Mouse (Mus musculus): ENCODE results near the gene Scfd1.
A peak's percentile ranks its signal among the peaks of the same experiment; 100 is the strongest.

The Scfd1 gene

GRCm38 (mm10) chr12:51377003-51377887 lies at the start of gene Scfd1:
Scfd1 (plus strand) TSS chr12:51377510.
- DNase-seq = peak; percentile 91 to 92

GRCm38 (mm10) chr12:51337014-51337413 lies 40.3 kb upstream of the Scfd1 start:
- DNase-seq = no peak

GRCm38 (mm10) chr12:51346121-51346520 lies 31.2 kb upstream of the Scfd1 start:
- peak; percentile 14 to 27 for DNase-seq

GRCm38 (mm10) chr12:51347988-51348697 lies 29.2 kb upstream of the Scfd1 start, which contains the start of gene G2e3:
G2e3 (plus strand) TSS chr12:51348061.
- peak; percentile 82 to 83 for DNase-seq

- no peak for DNase-seq
Observed at GRCm38 (mm10) chr12:51348698-51348998, 28.7 kb upstream of the Scfd1 start.

GRCm38 (mm10) chr12:51355296-51355695 lies 22.0 kb upstream of the Scfd1 start:
- no peak for DNase-seq

- DNase-seq = no peak
Observed at GRCm38 (mm10) chr12:51361294-51361693, 16.0 kb upstream of the Scfd1 start.

GRCm38 (mm10) chr12:51362898-51363297 lies 14.4 kb upstream of the Scfd1 start:
- no peak for DNase-seq

GRCm38 (mm10) chr12:51368504-51368903 lies 8.8 kb upstream of the Scfd1 start:
- DNase-seq = no peak

GRCm38 (mm10) chr12:51377888-51378190 lies 529 bp downstream of the Scfd1 start:
- DNase-seq = no peak

- DNase-seq = no peak
Observed at GRCm38 (mm10) chr12:51399871-51400270, 22.6 kb downstream of the Scfd1 start.

GRCm38 (mm10) chr12:51402060-51402698 lies 24.9 kb downstream of the Scfd1 start:
- no peak for DNase-seq

- DNase-seq = no peak
Observed at GRCm38 (mm10) chr12:51403987-51404586, 26.8 kb downstream of the Scfd1 start.

GRCm38 (mm10) chr12:51411362-51411761 lies 34.1 kb downstream of the Scfd1 start:
- DNase-seq = no peak

- DNase-seq = no peak
Observed at GRCm38 (mm10) chr12:51437541-51437940, 60.2 kb downstream of the Scfd1 start.

- DNase-seq = no peak
Observed at GRCm38 (mm10) chr12:51438311-51438710, 61.0 kb downstream of the Scfd1 start.

- no peak for DNase-seq
Observed at GRCm38 (mm10) chr12:51449303-51449702, 72.0 kb downstream of the Scfd1 start.

GRCm38 (mm10) chr12:51470881-51471280 lies 93.6 kb downstream of the Scfd1 start:
- DNase-seq = no peak

- peak; percentile 4 to 43 for DNase-seq
Observed at GRCm38 (mm10) chr12:51481246-51481645, 103.9 kb downstream of the Scfd1 start.

GRCm38 (mm10) chr12:51492040-51492439 lies 114.7 kb downstream of the Scfd1 start:
- no peak for DNase-seq

- DNase-seq = peak; percentile 6 to 11
Observed at GRCm38 (mm10) chr12:51493476-51493875, 116.2 kb downstream of the Scfd1 start.

GRCm38 (mm10) chr12:51494641-51495040 lies 117.3 kb downstream of the Scfd1 start:
- DNase-seq = no peak

Data from kidney, adult 8-10 months (tissue).